Mouse (Mus musculus) urinary bladder, postnatal 36 days (tissue): ENCODE measurements around the gene Kcnab3.
A peak's percentile ranks its signal among the peaks of the same experiment; 100 is the strongest.

Experiments used
- DNase-seq, 2 experiments: peaks; one replicate each; pipeline ENCODE4 v3.0.0; 2022; ENCODE audit warnings: low spot score in 2 of 2, mixed read lengths in 1 of 2

Kcnab3 gene

DNA sequence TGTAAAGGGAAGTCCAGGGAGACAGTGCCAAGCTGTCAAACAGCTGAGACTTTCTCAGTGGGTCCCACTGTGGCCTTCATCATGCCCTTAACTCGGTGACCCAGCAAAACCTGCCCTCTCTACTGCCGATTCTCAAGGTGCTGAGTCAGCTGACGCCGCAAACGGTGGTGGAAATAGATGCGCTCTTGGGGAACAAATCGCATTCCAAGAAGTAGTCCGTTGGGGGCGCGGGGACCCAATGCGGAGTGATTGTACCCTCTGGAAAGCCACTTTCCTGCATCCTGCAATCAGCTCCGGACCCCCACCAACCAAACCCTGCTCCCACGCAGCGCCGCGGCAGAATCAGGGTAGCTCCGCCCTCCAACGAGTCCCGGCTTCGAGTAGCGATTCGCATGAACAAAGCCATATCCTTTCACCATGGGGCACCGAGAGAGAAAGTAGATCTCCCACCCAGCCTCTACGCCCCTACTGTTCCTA, 5.9 kb downstream of the Kcnab3 start:
- DNase-seq: peak; percentile 67 to 72

DNA sequence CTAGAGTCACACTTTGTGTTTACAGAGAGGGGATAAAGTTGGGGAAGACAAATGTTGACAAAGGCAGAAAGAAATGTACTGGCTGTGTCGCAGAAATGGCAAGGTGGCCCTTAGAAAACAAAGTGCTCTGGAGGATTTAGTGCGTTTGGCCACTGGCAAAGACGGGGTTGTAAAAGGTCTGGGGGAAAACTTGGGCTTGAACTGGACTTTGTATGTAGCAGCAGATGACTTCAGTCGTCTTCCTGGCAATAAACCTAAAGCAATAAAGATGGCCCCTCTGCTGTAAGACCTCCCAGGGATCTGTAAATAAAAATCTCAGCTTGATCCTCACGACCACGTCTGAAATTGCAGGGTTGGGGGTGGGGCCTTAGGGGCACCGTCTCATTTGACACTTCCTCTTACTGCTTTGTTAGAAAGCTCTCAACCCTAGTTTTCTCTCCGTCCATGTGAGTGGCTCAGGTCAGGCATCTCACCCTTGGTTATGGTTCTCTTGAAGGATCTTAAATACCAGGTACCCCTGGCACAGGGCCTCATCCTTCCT, 6.7 kb downstream of the Kcnab3 start:
- DNase-seq: no peak

DNA sequence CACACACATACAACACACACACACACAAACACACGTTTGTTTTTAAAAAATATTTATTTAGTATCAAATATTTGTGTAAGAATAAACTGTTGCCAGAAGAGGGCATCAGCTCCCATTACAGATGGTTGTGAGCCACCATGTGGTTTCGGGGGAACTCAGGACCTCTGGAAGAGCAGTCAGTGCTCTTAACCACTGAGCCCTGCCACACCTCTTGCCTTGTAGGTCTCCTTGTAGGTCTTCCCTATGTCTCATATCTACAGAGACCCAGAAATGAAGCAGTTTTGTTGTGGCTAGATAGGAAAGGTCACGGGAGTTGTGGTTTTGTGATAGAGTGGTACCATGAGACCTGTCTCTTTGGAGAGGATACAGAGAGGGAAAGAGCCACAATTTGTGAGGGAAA, 7.9 kb downstream of the Kcnab3 start:
- DNase-seq: no peak

DNA sequence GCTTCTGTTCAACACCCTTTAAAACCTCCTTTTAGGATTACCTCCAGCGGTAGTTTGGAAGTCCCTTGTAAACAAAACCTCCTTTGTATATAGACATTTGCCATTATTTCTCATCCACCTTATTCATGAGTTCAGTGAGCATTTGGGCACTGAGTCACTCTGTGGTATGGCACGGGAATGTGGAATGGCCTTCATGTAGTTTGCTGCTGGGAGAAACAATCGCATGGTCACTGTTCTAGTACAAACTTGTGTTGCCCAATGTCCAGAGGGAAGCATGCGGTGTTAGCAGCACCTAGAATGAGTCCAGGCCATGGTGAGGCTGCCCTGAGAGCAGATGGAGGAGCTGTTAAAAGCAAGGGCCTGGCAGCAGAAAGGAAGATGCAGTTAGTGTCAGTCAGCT, 8.7 kb downstream of the Kcnab3 start:
- no peak for DNase-seq

DNA sequence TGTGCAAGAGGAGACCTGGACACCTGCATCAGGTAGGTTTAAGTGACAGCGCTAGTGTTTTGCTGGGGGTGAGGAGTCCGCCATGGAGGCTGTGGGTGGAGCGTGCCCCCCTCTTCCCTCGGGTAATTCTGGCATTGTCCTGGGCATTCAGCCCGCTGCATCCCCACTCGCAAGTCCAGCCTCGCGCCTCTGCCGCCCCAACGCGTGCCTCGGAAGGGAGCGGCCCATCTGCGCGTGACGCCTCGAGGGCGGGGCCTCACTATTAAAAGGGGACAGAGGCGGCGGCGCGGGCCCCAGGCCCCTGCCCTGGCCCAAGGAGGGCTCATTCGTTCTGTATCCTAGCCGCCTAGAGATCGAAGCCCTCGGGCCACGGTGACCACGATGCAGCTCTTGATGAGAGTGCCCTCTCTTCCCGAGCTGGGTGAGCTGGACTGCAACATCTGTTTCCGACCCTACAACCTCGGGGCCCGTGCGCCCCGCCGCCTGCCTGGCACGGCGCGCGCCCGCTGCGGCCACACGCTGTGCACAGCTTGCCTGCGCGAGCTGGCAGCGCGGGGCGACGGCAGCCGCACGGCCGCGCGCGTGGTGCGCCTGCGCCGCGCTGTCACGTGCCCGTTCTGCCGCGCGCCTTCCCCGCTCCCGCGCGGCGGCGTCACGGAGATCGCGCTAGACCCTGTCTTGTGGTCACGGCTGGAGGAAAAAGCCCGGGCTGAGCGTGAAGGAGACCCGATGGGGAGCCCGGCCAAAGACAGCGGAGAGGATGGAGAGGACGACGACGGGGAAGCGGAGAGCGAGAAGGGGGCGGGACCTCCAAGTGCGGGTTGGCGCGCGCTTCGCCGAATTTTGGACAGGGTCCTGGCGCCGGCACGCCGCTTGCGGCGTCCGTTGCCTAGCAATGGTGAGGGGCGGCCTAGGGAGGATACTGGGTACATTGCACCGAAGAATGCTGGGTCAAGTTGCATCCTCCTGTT, 14.4 kb downstream of the Kcnab3 start, which contains the start of gene Rnf227:
Gene Rnf227 (plus strand): TSS at position 301 of the 971 bp plus-strand sequence.
- DNase-seq: peak; percentile 55 to 62

DNA sequence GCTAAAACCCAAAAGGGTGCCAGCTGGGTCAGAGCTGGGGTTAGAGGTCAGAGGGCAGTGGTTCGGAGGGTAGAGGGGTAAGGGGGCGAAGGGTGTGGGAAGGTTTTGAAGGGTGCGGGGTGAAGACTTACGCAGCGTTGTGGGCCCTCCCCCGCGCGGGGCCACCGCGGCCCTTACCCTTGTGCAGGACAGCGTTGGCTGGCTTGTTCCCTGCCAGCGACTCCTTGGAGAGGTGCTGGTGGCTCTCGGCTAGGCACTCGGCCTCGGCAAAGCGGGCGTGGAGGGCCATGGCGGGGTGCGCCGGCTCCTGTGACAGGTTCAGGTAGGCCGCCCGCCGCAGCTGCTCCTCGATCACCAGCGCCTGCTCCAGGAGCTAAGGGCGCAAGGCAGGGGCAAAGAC, 20.4 kb downstream of the Kcnab3 start:
- no peak for DNase-seq

DNA sequence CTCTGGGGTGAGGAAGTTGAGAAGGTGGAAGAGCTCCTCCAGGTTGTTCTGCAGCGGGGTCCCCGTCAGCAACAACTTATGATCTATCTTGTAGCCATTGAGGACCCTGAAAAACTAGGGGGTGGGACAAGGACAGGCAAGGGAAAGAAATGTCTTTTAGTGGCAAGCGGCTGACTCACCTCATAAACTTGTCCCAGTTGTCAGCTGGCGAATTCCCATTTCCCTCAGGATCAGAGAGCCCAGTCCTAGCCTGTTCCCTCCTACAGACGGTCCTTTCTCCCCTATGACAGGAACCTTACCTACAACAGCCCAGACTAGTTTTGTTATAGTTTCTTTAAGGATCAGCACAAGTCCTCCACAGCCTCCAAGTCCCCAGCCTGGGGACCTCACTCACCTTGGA, 30.5 kb downstream of the Kcnab3 start:
- no peak for DNase-seq

DNA sequence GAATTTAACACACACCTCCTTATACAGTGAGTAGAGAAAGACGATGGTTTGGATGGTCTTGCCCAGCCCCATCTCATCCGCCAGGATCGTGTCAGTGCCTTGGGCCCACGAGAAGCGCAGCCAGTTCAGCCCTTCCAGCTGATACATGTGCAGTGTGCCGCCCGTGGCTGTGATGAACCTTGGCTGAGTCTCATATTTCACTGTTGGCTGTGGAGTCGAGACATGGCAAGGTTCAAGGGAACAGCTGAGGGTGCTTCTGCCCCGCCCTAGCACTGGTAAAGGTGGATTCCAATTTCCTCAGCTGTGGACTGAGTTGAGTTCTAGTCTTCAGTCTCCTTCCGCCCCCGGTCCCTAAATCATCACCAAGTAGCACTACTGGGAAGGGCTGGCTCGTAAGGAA, 31.6 kb downstream of the Kcnab3 start:
- no peak for DNase-seq

DNA sequence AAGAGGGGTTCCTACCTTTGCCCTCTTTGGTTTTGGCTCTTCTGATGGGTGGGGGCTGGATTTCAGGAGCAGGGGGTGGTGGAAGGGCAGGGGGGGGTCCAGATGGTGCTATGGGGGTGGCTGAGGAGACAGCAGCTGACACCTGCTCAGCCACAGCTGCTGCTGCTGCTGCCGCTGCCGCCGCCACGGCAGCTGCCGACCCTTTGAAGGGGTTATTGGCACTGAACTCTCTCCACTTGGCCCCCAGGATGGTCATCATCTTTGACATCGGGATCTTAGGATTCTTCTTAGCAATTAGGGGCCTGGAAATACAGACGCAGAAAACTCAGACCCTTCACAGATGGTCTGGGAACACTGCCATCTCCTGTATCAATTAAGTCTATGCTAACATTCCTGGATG, 36.0 kb downstream of the Kcnab3 start:
- DNase-seq: no peak

DNA sequence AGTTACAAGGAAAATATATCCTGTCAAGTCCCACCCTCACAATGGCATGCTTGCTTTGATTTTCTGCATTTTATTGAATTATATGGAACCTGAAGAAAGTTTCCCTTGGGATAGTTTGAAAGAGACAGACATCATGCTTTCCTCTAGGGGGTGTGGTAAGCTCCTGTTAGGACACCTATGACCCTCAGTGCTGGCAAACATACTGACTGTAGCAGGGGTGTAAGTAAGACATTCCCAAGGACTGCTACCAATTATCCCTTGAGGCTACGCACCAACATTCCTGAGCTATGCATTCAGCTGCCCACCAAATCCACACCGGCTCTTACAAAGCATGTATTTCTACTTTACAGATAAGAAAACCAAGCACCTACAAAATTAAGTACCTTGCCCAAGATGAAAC, 36.4 kb downstream of the Kcnab3 start:
- DNase-seq: no peak

DNA sequence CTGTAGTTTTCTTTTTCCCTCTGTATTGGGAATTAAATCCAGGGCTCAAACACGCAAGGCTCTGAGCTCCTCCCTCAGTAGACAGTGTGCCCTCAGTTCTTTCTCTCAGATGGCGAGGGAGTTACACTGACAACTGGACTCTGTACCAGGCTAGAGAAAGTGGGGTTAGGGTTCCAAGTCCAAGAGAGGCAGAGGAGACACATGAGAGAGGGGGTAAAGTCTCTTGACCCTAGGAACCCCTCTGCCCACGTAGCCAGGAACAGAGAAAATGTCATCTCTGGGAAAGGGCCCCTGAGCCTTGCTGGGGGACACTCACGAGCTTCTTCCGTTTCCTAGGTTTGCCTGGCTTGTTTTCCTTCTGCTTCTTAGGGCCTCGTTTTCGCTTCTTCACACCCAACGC, 38.3 kb downstream of the Kcnab3 start:
- no peak for DNase-seq

DNA sequence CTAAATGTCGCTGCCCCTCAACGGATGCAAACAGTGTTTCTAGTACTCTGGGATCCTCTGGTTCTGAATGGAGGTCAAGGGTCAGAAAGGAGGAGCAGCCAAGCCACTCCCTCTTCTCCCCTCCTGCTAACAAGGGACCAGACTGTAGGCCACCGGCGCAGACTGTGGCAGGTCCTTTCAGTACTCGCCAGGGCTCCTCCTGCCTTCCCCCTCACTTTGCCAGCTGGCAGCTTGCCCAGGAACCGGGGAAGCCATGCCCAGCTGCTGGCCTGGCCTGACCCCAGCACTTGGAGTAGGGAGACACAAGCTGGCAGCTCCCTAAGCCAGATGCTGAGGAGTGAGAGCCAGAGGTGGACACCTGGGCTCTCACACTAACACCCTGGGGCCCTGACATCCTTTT, 38.9 kb downstream of the Kcnab3 start:
- DNase-seq: peak; percentile 86 to 94

DNA sequence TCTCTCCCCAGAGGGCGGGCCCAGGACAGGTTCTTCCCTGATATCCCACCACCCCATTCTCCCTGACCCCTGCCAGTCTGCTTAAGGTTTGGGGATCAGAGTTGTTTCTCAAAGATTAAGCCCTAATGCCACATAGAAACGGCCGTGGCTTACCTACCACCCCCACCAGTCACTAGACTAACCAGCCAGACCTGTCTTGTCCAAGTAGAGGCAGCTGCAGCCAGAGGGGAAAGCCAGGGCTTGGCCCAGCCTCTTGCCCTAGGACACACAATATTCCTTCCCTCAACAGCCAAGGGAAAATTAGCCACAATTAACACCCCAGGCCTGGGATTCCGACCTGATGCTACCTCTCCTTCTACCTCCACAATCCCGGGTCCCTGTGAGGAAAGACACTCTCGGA, 39.7 kb downstream of the Kcnab3 start:
- DNase-seq: peak; percentile 47 to 64

DNA sequence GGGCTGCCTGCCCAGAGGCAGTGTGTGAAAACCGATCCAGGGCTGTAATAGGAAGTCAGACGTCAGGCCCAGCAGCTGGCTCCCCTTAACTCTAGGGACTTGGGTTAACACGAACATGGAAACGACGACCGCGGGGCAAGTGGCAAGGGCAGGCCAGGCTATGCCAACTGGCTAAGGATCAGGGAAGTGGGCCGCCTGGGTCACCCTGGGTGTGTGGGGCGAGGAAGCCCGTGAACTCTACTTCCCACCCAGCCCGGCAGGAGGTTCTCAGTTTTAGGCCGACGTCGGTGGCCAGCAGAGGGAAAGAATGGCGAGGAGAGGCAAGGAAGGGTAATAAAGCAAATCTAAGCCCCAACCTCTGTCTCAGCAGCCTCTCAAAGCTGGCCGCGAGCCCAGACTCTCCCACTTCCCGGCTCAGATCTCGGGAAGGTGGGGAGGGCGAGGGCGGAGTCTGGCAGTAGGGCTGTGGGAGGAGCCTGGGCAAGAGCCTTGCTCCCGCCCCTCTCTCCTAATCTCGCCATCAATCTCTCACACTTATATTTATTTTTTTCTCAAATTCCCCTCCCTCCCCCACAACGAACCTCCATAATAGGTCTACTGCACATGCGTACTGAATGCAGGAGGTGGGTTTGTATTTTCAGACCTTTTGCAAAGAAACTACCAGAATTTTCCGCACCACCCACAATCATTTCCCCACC, 40.2 kb downstream of the Kcnab3 start:
- DNase-seq: peak; percentile 90 to 97

DNA sequence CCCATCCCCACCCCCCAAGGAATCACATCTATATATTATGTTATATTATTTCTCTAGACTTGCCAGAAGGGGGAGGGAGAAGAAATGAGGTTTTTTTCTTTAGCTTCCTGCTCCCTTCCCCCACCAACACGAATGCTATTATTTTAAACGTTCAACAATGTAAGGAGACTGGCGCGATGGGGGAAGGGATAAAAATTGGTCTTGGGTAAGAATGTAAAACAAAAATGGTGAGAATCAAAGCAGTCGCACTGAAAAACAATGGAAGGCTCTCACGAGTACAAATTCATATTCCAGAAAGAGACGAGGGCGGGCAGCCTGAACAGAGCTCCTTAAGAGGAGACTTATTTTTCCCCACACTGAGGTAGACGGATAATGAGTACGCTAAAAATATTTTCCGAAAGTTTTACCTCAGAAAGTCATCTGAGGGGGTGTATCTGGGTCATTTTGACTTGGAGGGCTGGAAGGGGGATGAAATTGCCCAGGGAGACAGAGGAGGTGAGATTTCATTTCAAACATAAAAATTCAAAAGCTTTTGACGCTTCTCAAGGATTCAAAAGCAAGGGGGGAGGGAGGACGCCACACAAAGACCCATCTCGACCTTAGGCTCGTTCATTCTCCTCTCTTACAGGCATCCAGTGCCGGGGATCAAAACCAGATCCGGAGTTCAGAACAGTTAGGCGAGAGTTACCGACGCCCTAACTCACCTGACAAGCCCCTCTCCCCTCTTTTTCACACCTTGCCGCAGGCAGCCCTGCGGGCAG, 41.0 kb downstream of the Kcnab3 start:
- peak; percentile 20 to 21 for DNase-seq

DNA sequence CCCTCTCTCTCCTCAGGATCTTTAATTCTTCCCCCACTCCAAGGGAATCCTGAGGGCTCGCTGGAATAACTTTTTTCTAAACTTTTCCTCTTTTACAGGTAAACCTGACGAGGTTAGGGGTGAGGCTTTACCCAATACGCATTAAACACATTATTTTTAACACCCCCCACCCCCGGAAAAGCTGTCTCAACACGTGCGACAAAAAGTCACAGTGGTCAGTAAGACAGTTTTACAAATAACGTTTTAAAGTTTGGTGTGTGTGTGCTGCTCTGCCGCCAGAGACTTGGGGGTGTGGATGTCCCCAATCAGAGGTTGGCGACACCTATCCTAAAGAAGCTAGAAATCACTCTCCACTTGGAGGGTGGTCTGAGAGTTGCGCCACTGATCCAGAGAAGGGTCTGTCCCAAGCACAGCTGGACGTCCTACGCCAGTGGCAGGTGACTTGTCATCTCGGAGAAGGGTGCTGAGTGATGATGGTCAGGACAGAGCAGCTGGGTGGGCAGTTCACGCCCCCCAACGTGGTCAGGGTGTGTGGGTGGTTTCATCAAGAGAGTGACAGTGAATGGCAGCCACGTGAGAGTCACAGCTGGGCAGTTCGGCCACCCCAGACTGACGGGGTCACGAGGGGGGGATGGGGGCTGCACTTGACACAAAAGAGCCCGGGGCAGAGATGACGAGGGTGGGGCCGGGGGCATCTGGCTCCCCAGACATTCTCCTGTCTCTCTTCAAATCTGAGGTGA, 41.7 kb downstream of the Kcnab3 start:
- DNase-seq: peak; percentile 11 to 13

DNA sequence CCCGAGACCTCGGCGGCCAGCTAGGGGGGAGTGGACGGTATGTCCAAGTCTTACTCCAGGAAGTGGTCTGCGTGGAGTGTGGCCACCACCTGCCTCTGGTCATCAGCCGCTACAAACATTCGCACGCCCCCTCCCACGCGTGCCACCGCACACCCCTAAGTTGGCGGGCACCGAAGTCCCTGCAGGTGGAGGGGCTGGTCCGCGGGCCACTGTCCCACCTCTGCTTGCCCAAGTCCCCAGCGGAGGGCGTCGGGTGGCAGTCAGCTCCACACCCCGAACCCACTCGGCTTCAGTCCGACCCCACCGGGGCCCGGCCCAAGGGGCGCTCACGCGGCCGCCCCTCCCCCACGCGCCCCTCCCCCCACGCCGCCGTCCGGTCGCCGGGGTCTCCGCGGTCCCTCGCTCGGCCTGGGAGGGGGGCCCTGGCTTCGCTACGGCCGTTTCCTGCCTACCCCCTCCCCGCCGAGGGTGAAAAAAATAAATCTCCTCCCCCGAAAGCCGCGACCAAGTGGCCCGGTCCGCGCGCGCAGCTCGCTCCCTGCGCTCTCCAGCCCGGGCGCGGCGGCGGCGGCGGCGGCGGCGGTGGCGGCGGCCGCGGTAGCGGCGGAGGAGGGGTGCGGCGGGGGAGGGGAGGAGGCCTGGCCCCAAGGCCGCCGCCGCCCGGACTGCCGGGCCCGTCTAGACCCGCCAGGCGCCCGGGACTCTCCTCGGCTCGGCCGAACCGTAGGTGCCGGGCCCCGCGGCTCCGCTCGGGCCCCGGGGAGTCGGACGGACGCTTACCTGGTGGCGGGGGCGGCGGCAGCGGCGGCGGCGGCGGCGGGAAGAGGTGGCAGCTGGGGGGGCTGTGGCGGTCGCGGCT, 42.5 kb downstream of the Kcnab3 start:
- DNase-seq: peak; percentile 24 to 30

DNA sequence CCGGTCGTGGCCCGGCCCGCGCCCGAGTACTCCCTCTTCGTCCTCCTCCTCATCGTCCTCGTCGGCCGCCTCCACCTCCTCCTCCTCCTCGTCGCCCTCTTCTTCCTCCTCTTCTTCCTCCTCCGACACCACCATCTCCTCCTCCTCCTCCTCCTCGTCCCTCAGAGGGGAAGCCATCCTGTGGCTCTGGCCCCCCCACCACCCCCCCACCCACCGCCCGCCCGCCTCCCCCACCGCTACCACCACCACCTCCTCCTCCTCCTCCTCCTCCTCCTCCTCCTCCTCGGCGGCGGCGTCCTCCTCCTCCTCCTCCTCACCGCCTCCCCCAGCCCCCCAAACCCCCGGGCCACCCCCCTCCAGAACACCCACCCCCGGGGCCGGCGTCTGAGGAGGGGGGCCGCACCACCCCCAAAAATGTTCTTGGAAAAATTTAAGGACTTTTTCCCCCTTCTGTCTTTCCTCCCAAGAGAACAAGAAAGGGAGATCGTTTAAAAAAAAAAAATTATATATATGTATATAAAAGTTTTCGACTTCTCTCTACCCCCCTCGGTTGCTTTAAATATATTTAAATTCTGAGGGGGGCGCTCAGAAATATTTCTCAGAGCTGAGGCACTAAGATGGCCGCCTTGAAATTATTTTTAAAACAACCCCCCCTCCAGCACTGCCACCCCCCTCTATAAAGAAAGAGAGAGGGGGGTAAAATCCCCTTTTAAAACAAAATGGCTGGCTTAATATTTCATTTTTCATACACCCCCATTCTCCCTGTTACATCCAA, 43.3 kb downstream of the Kcnab3 start, which contains the start of gene Chd3:
Gene Chd3 (minus strand): TSS at position 192 of the 775 bp plus-strand sequence.
- DNase-seq: no peak
